Mouse (Mus musculus) embryonic fibroblast, embryonic 13.5 days (primary cell): ENCODE measurements around the gene Wdr89. TPM values are rescaled to one million over a fixed set of nuclear protein-coding genes. Genes with fewer than 3 reads are reported as not detected.

ENCODE experiments used
- H3K27ac ChIP-seq: 2 replicates; pipeline ENCODE4 v1.5.1; 2012; ENCODE audit warnings: low read length, control low read depth, inconsistent platforms; ENCODE audit not compliant: insufficient read depth
- H3K4me1 ChIP-seq: 2 replicates; pipeline ENCODE4 v1.6.1; 2011; ENCODE audit warnings: low read length; ENCODE audit not compliant: control insufficient read depth, insufficient read depth
- H3K4me3 ChIP-seq: 2 replicates; pipeline ENCODE4 v1.5.1; 2011; ENCODE audit warnings: mild to moderate bottlenecking, control low read depth, low read length; ENCODE audit not compliant: insufficient read depth
- CTCF ChIP-seq: IDR thresholded peaks from 2 replicates; pipeline ENCODE4 v1.5.1; 2011; ENCODE audit warnings: mild to moderate bottlenecking, control low read depth, low read length, moderate library complexity, borderline replicate concordance; ENCODE audit not compliant: insufficient read depth
- POLR2A ChIP-seq: IDR thresholded peaks from 2 replicates; pipeline ENCODE4 v1.6.1; 2011; ENCODE audit warnings: low read depth, mild to moderate bottlenecking, control low read depth, low read length, moderate library complexity
- polyA plus RNA-seq: library from polyadenylated mRNA; stranded (reverse); fragments of >200 nt; gene quantifications from 2 replicates; pipeline ENCODE4 v1.2.4, GENCODE M21; 2011; ENCODE audit warnings: low read depth; ENCODE audit not compliant: missing spikeins, insufficient read length

Wdr89 gene
- polyA plus RNA-seq, 1 experiment = 32.7 TPM

DNA sequence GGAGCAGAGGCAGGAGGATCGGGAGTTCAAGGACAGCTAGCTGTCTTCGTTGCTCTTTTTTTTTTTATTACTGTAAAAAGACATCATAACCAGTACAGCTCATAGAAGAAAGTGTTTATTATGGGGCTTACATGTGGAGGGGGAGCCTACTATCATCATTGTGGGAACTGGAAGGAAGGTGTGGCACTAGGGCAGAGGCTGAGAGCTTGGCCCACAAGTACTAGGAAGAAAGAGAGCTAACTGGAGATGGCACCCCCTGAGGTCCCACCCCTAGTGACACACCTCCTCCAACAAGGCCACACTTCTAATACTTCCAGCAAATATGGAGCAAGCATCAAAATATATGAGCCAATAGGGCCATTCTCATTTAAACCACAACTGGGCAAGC, 19.6 kb downstream of the Wdr89 start:
- no peak overlapping the region for H3K4me3 ChIP-seq
- no peaks in the 10 kb centered on the region for H3K4me1 ChIP-seq
- H3K27ac ChIP-seq = no peak overlapping the region
- TF ChIP-seq POLR2A (no peak), CTCF (no peak)

DNA sequence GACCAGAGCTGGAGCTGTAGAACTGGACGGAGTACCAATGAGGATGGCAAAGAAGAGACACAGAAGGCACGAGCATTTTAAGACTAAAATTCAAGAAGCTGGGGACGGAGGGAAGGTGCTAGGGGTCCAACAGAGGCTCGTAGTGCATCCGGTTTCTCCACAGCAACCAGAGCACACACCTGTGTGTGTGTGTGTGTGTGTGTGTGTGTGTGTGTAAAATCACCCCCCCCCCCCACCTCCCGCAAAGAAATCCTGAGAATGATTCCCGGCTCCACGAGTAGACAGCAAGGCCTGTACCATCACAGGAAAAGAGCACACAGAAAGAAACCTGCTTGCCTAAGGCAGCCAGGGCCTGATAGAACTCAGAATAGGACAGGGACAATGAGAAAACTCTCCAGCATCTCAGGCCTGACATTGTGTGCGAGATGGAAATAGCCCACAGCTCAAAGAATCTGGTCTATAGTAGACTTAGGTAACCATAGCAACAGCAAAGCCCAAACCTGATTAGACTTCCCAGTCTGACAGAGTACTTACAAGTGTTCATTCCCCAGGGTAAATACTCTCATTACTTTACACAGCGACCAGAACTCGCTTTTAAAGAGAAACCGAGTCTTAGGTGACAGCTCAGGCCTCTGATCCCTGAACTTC, 20.2 kb downstream of the Wdr89 start:
- no peaks in the 10 kb centered on the region for H3K4me1 ChIP-seq
- TF ChIP-seq CTCF (no peak), POLR2A (no peak)
- no peak overlapping the region for H3K4me3 ChIP-seq
- no peak overlapping the region for H3K27ac ChIP-seq

DNA sequence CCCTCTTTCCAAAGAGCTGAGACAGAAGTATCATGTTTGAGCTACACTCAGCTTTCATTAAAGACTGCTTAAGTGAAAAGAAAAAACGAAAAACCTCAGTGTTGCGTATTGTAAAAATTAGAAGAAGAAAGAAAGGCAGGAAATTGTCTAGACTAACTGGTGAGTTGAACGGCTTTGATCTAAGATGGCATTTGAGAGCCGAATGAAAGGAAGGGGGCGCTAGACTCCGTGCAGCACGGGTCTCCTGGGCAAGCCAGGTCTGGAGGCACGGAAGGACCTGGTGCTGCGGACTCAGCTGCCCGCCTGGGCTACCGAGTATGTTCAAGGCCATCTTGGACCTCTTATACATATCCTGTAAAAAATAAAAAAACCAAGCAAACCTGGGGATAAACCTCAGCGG, 21.1 kb downstream of the Wdr89 start:
- no peaks in the 10 kb centered on the region for H3K4me1 ChIP-seq
- no peak overlapping the region for H3K4me3 ChIP-seq
- H3K27ac ChIP-seq = no peak overlapping the region
- TF ChIP-seq POLR2A (no peak), CTCF (peak; percentile 22; the same call in 1 of the 2 replicates)

DNA sequence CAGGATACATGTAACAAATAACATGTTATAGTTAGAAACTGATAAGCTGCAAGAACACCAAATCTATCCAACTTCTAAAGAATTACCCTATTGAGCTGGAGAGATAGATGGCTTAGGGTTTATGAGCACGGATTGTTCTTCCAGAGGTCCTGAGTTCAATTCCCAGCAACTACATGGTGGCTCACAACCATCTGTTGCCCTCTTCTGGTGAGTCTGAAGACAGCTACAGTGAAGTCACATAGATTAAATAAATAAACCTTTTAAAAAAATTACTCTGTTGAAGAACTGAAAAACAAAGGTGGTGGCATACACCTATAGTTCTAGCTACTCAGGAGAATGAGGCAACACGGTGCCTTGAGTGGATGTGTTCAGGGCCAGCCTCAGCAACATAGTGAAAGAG, 21.7 kb downstream of the Wdr89 start:
- no peaks in the 10 kb centered on the region for H3K4me1 ChIP-seq
- H3K27ac ChIP-seq = no peak overlapping the region
- no peak overlapping the region for H3K4me3 ChIP-seq
- no peak for TF ChIP-seq POLR2A
- no peak for TF ChIP-seq CTCF

DNA sequence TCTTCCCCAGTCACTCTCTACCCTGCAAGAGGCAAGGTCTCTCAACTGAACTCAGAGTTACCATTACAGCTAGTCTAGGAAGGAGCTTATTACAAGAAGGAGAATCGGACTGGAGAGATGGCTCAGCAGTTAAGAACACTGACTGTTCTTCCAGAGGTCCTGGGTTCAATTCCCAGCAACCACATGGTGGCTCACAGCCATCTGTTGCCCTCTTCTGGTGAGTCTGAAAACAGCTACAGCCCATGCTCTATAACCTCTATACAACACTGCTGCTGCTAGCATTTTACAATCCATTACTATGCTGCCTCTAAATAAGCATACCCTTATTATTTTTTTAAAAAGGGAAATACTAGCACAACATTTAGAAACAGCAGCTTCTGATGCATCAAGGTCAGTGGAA, 23.6 kb downstream of the Wdr89 start:
- Histone ChIP-seq H3K4me3 (no peak overlapping the region), H3K27ac (no peak overlapping the region), H3K4me1 (no peaks in the 10 kb centered on the region)
- TF ChIP-seq POLR2A (no peak), CTCF (no peak)

DNA sequence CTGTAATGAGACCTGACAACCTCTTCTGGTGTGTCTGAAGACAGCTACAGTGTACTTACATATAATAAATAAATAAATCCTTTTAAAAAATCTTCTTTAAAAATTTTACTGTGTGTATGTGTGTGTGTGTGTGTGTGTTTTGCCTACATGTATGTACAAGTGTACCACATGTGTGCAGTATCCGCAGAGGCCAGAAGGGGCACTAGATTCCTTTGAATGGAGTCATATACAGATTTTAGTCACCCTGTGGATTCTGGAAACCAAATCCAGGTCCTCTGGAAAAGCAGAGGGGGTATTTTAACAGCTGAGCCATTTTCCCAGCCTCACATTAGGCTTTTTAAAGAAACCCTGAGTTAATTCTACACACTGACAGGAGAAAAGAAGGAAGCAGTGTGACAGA, 27.6 kb downstream of the Wdr89 start:
- no peak for TF ChIP-seq POLR2A
- Histone ChIP-seq H3K4me3 (no peak overlapping the region), H3K27ac (no peak overlapping the region), H3K4me1 (no peaks in the 10 kb centered on the region)

DNA sequence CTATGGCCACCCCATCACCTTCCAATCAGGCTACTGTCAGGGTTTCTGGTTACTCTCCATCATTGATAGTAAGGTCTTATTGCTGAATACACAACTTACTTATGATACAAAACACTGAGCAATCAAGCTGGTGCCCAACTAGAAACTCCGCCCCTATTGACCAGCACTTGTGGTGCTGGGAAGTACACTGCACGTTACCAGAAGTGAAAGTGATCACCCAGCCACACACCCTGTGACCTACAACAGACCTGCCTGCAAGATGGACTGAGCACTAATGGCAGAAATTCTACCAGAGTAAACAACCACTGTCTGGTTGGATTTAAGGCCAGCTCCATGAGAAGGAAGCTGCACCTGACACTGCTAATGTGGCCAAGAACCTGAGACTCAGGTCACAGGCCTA, 31.0 kb downstream of the Wdr89 start:
- Histone ChIP-seq H3K27ac (no peak overlapping the region), H3K4me3 (no peak overlapping the region), H3K4me1 (peaks cover 2% of the 10 kb centered on the region; the same call in 1 of the 2 replicates)
- TF ChIP-seq POLR2A = no peak
- TF ChIP-seq CTCF = no peak

DNA sequence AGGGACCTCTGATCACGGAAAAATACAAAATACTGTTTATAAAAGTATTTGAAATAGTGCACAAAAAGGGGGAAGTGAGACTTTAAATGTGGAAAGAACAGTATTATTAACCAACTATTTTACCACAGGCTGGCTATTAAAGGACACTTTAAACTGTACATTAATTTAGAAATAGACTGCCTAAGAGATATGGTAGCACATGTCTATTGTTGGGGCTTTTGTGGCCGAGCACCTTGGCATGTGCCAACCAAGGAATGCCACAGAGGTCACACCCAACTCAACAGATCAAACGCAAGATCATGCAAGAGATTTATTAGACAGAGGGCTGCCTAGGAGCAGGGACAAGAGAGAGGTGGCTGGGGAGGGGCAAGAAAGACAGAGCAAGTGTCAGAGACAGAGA, 32.2 kb downstream of the Wdr89 start:
- TF ChIP-seq POLR2A = no peak
- no peak for TF ChIP-seq CTCF
- no peak overlapping the region for H3K27ac ChIP-seq
- no peak overlapping the region for H3K4me3 ChIP-seq
- peaks cover 2% of the 10 kb centered on the region; the same call in 1 of the 2 replicates for H3K4me1 ChIP-seq

DNA sequence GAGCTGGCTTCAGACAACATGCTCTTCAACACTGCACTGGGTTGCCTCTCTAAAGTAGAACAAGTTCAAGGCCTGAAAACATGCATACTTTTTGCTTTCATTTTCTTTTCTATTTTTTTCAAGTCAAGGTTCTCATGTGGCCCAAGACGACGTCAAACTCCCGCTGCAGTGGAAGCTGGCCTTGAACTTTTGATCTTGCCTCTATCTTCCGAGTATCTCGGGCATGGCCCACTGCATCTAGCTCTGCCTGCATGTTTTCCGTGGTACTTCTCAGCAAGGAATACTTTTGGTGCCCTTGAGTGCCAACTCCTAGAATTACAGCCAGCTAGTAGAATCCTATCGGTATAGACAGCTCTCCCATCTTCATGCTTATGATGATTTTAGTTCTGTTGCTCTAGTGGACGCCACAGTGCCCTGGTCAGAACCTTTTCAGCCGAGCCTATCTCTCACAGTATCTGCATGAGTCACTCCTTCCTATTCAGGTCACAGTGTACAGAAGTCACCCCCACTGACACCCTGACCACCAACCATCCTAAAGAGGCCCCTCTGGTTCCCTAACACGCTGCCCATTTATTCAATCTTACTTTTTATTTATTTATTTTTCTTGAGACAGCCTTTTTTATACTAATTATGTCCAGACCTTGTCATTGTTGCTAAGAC, 33.4 kb downstream of the Wdr89 start:
- H3K27ac ChIP-seq = no peak overlapping the region
- TF ChIP-seq CTCF = no peak
- no peak for TF ChIP-seq POLR2A

DNA sequence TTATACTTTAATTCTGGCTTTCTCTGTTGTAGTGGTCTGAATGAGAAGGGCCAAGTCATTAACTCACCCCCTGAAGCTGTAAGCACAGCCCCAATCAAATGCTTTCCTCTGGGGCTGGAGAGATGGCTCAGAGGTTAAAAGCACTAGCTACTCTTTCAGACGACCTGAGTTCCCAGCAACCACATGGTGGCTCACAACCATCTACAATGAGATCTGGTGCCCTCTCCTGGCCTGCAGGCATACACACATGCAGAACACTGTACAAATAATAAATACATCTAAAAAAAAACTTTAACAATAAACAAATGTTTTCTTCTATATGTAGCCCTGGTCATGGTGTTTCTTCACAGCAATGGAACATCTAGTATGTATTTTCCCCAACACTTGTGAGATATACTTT, 39.7 kb downstream of the Wdr89 start:
- TF ChIP-seq CTCF (no peak), POLR2A (no peak)
- H3K27ac ChIP-seq = no peak overlapping the region
- peaks cover 2% of the 10 kb centered on the region; the same call in 1 of the 2 replicates for H3K4me1 ChIP-seq
- H3K4me3 ChIP-seq = no peak overlapping the region

More for the DNA sequence above, 33.4 kb downstream of the Wdr89 start:
- Histone ChIP-seq H3K4me1 (peaks cover 2% of the 10 kb centered on the region; the same call in 1 of the 2 replicates), H3K4me3 (no peak overlapping the region)

DNA sequence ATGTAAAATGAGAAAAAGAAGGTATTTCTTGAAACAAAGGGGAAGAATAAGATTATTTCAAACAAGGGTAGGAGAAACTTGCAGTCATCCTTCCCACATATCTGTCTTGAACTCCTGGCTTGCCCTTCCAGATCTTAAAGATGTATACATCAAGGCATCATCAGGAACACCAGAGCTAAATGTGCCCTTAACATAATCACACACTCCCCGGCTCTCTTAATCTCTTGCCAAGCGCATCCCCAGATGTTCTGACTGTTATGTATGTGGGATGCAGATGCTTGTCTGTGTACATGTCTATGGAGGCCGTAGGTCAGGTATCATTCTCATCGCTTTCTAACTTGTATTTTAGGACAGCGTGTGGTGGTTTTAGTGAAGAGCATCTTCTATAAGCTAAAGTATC, 46.0 kb downstream of the Wdr89 start:
- H3K27ac ChIP-seq = no peak overlapping the region
- no peak overlapping the region for H3K4me3 ChIP-seq
- TF ChIP-seq POLR2A (no peak), CTCF (no peak)
- H3K4me1 ChIP-seq = no peaks in the 10 kb centered on the region

DNA sequence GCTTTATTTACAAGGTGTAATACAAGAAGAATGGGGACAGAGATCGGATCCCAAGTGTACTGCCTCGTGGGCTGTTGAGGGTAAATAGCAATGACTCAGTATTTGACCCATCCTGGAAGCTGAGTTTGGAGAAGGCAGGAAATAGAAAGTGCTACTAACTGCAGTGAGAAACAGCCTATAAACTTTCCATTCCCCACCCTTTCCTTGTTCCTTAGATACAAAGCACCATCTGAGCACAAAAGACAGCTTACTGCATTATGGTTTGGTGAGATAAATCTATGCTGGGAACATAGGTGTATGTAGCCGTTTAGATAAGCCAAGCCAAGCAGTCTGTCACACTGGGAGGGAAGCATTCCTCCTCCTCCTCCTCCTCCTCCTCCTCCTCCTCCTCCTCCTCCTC, 46.5 kb downstream of the Wdr89 start:
- Histone ChIP-seq H3K4me1 (no peaks in the 10 kb centered on the region), H3K27ac (no peak overlapping the region), H3K4me3 (no peak overlapping the region)
- no peak for TF ChIP-seq POLR2A
- no peak for TF ChIP-seq CTCF
